Mouse (Mus musculus) left cerebral cortex, adult 18-20 months (tissue): ENCODE measurements at regions not wholly inside any gene's neighbourhood (a gene's known extent, or its start where the extent isn't known, plus 50 kb on each side); places are given as distances from the start of the nearest gene placed in this dataset.

ENCODE experiments used
- DNase-seq, 2 experiments: peaks; one replicate each; pipeline ENCODE4 v3.0.0; 2021 to 2022; ENCODE audit warnings: low spot score in 2 of 2, mixed read lengths in 1 of 2

DNA sequence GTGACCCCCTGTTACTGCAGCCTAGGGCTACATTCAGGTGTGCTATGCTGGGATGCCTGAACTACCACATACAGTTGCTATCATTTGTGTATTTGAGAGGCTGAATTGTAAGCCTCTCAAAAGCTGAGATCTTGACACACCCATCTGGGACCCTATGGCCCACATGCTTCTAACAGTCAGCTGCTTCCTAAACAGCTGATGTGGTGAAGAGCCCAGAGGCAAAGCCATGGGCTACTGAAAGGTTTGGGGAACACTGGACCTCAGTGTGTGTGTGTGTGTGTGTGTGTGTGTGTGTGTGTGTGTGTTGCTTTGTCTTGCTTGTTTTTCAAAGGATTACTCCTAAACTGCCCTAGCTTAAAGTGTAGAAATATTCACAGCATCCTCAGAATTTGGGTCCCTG is 75.0 kb downstream of the Lbh start:
- no peak for DNase-seq

GRCm38 (mm10) chr17:72993626-72994025 is 75.5 kb downstream of the Lbh start:
- DNase-seq = no peak

GRCm38 (mm10) chr17:72996539-72996938 is 78.4 kb downstream of the Lbh start:
- DNase-seq = no peak

- no peak for DNase-seq
These were observed 79.3 kb downstream of the Lbh start for GRCm38 (mm10) chr17:72997301-72997921.

GRCm38 (mm10) chr17:73005100-73005499 is 87.0 kb downstream of the Lbh start:
- no peak for DNase-seq

- DNase-seq = peak; percentile 34 to 54
These were observed 90.8 kb downstream of the Lbh start for GRCm38 (mm10) chr17:73008901-73009300.

DNA sequence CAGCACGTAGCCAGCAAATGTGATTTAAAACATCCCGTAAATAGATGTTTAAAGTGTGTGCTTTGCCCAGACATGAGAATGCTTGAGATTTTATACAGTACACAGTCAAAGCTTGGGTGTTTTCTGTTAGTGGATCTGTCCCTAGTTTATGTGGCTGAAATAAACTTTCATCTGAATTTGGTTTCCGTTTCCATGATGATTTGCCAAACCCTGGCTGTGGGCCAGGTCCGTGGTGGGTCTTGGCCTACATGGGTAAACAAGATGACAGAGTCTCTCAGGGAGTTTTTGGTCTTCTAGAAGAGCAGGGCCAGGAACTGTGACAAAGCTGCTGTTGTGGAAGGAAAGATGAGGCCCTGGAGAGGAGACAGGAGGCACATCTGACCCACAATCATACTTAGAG is 91.9 kb downstream of the Lbh start:
- DNase-seq = no peak

DNA sequence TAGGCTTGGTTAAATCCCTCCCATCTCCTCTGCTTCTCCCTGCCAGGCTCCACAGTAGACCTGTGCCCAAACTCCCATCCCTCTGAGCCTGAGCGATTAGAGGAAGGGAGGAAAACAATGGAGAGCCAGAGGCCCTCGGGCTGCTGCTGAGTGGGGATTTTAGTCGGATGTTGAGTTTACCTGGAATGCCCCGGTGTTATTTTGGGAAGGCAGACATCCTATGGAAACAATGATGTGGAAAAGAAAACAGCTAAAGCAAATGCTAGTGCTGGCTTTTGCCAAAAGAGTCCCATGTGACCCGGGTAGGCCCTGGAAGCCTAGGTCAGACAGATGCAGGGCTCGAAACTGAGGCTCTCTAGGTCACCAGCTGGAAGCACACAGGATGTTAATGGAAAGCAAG is 94.3 kb downstream of the Lbh start:
- no peak for DNase-seq

GRCm38 (mm10) chr17:73012954-73013353 is 94.8 kb upstream of the Lclat1 start:
- DNase-seq = no peak

GRCm38 (mm10) chr17:73014090-73014853 is 93.5 kb upstream of the Lclat1 start:
- no peak for DNase-seq

DNA sequence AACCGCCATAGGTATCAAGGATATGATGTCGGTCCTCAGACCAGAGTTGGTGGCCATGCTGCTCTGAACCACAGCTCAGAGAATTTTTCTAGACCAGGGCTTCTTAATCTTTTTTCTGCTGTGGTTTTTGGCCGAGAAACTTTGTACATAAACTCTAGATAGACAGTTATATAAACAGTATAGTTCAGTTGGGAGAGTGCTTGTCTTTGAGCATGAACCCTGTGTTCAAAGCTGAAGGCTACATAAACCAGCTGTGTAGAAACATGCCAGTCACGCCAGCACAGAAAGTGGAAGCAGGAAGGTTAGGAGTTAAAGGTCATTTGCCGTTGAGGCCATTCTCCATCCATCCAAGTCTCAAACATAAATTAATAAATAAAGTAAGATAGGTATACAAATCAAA is 90.6 kb upstream of the Lclat1 start:
- DNase-seq = no peak

GRCm38 (mm10) chr17:73022630-73023051 is 85.1 kb upstream of the Lclat1 start:
- no peak for DNase-seq

GRCm38 (mm10) chr17:73023362-73024107 is 84.2 kb upstream of the Lclat1 start:
- no peak for DNase-seq

- DNase-seq = no peak
These were observed 80.7 kb upstream of the Lclat1 start for GRCm38 (mm10) chr17:73027122-73027521.

DNA sequence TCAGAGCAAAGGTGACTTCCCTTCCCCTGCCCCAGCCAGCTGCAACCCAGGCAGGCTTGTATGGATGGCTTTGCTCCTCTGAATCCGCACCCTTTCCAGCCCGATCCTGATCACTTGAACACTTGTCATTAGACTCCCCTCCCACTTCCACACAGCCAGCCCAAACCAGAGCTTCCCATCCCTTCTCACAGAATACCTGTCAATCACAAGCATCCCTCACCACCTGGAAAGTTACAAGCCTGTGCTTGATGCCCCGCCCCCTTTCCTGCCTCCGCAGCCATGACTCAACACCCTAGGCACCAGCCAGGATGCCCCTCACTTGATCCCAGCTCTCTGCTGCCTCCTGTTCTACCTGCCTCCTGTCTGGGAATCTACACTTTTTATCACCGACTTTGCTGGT is 76.0 kb upstream of the Lclat1 start:
- DNase-seq = no peak

DNA sequence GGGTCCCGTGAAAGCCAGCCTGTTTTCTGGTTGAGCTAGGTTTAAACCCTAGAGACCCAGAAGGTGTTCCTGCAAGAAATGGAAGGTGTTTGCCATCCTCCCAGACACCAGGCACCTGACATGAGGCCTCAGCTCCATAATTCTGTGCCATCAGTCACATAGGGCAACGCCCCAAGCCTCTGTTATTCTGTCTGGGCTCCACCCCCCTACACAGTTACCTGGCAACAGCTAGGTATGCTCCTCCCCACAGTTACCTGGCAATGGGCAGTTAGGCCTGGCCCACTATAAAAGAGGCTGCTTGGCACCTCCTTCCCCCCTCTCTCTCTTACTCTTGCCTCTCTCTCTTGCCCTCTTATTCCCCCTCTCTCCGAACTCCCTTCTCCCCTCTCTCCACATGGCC is 75.5 kb upstream of the Lclat1 start:
- no peak for DNase-seq

DNA sequence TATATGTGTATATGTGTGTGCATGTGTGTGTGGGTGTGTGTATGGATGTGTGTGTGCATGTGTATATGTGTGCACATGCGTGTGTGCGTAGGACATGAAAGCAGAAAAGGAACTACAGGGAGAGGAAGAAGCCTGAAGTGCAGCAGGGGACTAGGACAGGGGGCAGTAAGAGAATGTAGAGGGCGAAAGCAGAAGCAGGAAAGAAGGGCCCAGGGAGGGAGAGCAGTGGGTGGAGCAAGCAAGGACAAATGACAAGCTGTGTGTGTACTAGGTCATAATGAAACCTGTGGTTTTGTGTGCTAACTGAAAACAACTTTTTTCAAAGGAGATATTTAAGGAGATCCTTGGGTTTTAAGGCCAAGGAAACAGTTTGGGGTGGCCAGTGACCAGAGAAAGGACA is 73.4 kb upstream of the Lclat1 start:
- no peak for DNase-seq

- no peak for DNase-seq
These were observed 72.8 kb upstream of the Lclat1 start for GRCm38 (mm10) chr17:73034981-73035481.

DNA sequence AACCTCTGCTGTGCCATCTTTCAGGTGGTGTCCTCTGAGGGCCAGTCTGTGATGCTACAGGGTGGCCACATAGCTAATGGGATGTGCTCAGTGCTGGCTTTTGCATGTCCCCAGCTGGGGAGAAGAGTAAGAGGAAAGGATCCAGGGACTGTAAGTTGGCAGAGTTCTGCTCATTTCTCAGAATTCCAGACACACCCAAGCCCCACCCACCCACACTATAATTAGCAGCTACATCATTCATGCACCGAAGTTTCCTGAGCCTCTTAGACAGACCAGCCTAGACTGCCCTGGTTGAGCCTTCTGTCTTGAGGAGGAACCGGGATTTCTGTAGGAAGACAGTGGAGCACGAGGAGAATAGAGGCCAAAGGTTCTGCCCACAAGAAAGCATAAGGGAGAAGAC is 70.9 kb upstream of the Lclat1 start:
- DNase-seq = no peak

DNA sequence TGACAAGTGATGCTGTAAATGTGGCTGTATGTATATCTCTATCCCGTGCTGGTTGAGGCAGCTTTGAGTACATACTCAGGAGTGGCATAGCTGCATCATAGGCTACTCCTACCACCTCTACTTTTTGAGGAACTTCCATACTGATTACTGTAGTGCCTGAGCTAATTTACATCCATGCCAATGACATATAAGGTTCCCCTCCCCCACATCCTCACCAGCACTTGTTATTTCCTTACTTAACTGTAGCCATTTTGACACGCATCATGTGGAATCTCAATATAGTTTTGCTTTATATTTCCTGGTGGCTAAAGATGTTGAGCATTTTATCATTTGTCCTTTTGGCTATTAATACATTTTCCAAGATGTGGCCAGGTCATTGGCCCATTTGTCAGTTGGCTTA is 69.2 kb upstream of the Lclat1 start:
- no peak for DNase-seq

GRCm38 (mm10) chr17:73044918-73045580 is 62.7 kb upstream of the Lclat1 start:
- DNase-seq = no peak

DNA sequence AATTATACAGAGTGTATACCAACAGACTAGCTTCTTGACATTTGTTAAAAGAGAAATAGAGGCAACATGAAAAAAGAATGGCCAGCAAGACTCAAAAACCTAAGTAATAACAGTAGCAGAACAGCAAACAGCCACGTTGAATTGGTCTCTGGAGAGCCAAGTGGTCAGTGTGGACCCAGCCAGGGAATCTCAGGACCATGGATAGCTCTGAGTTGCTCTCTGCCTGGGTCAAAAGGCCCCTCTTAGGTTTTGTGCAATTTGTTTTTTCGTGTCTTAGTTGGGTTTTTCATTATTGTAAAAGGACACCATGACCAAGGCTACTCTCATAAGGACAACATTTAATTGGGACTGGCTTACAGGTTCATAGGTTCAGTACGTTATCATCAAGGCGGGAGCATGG is 60.8 kb upstream of the Lclat1 start:
- DNase-seq = no peak
